Mouse (Mus musculus): Measurements from ENCODE around the gene Gipc1. TPM values are rescaled to one million over a fixed set of nuclear protein-coding genes. Genes with fewer than 3 reads are reported as not detected.

Gene Gipc1
- polyA plus RNA-seq, 1 experiment from 2014 or later: 133 TPM

DNA sequence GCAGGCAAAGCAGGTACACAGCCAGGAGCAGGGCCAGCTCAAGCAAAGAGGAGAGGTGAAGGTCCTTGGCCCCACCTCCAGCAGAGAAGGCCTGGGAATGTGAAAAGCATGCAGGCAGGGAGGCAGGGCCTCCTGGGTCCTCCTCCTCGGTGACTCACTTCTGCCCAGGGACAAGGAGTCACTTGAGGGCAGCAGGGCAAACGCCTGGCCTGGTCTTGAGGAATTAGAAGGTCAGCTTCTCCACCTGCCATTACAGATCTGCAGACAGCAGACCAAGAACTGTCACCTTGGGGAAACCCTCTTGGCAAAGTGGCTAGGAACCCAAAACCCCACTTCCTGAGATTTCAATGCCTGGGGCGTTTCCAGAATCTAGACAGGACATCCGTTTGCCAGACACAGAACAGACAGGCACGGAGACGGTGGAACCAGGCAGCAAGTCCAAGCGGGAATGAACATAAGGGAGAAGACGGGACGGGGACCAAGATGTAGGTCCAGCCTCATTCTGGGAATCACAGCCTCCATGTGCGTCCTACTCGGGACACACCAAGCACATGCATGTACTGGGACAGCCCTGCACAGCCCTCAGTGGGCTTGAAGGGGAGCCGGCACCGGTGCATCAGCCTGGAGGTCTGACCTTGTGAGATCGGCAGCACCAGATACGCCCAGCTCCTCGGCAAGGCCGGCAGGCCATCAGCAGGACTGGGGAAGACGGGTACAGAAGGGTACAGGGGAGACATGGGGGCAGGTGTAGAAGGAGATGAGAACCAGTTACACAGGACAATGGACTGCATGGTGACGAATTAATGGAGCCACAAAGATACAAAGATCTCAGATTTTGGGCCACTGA, 45.1 kb downstream of the Gipc1 start:
- in situ Hi-C loops (cut with MboI; ENCODE audit: low pct_unique_long_range_greater_than_20kb): no loop called here
- DNase-seq (ENCODE audit: low read depth, low spot score) (no peak), ATAC-seq (peak; percentile 49)
- H3K27me3 ChIP-seq: no peaks in the 10 kb centered on the region
- CTCF ChIA-PET: no interaction called here
- TF ChIP-seq CTCF (IDR thresholded peaks at IDR 0.05): no peak
- POLR2A ChIA-PET: interaction anchor here (1.8 to 2.6 kb wide), 2 partner anchors 17 to 24 kb away, joined by 5 to 12 read pairs; partner anchors contain the start of gene Ddx39

DNA sequence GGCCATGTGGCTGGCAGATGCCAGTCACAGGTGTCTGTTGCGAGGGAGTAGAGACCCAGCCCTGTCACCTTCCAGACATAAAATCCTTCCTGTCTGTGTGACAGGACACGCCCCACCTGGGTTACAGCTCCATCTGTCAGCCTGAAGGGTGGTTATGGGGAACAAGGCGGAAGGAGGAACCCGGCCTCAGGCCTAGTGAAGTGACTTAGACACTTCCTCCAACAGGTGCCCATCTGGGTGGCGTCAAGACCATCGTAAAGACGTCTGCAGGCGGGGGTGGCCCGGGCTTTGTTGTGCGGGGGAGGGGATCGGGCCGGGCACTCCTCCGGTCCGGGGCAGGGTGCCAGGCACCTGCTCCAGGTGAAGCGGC, 45.8 kb downstream of the Gipc1 start:
- ChIA-PET CTCF (no interaction called here), POLR2A (interaction anchor here (1.0 to 2.6 kb wide), 3 partner anchors 16 to 25 kb away, joined by 3 to 12 read pairs (median 5); partner anchors contain the start of gene Ddx39)
- H3K27me3 ChIP-seq: no peaks in the 10 kb centered on the region
- TF ChIP-seq CTCF (IDR thresholded peaks at IDR 0.05): no peak
- ATAC-seq (peak; percentile 14), DNase-seq (ENCODE audit: low read depth, low spot score) (no peak)
- in situ Hi-C loops (cut with MboI; ENCODE audit: low pct_unique_long_range_greater_than_20kb): no loop called here

DNA sequence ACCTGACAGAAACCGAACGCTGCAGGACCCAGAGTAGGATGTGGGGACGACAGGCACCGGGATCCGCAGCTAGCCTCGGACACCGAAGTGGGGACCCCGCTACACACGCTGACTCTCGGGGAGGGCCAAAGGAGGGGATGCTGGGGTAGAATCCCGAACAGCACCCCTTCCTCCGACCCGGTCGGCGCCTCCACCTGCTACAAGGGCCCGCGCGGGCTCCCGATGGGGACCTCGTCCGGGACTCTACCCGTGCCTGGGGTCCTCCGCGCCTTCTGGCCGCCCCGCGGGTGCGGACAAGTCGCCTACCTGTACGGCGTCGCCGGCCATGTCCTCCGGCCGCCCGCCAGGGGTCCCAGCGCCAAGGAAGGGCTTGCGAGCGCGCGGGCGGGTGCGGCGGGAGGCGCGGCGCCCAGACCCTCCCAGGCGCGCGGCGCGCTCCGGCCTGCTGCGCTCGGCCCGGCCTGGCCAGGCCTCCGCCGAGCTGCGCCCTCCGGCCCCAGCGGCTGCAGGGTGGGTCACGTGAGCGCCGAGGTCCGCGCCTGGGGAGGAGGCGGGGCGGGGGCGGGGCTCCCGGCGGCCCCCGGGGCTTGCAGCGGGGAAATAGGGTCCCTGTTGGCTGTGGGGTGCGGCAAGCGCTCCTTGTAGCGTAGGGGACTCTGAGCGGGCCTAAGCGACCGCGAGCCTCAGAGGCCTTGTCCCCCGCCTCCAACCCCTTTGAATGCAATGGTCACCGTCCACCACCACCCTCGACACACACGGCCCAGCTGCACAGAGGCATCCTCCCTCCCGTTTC, 46.4 kb downstream of the Gipc1 start, which contains the start of gene Pkn1:
TSS of gene Pkn1 (minus strand) at position 519 of the 793 bp plus-strand sequence.
- DNase-seq (ENCODE audit: low read depth, low spot score): no peak
- in situ Hi-C loops (cut with MboI; ENCODE audit: low pct_unique_long_range_greater_than_20kb): no loop called here

DNA sequence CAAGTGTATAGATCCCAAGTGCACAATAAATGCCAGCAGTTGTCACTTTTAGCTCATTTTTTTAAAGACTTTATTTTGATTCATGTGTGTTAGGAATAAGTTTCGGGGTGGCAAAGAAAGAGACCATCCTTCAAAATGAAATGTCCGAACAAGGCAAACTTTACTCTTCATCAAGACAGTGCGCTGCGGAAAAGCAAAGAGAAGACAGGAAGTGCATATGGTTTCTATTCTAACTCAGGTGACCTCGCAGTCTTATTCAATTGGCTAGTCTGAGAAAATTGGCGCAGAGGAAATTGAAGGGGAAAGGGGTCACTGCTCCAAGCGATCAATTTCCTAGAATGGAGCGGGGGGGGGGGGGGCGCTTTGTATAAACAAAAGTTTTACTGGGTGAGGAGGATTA, 47.1 kb downstream of the Gipc1 start:
- no peak for TF ChIP-seq CTCF (IDR thresholded peaks at IDR 0.05)
- DNase-seq (ENCODE audit: low read depth, low spot score) (no peak), ATAC-seq (no peak)
- ChIA-PET POLR2A (interaction anchor here (0.5 to 2.6 kb wide), 3 partner anchors 15 to 34 kb away, joined by 3 to 12 read pairs (median 3); partner anchors contain the start of gene Ddx39), CTCF (interaction anchor here (1.0 kb wide), 1 partner anchor 37 kb away, joined by 3 read pairs; no protein-coding TSS in a partner anchor)
- no peaks in the 10 kb centered on the region for H3K27me3 ChIP-seq
- in situ Hi-C loops (cut with MboI; ENCODE audit: low pct_unique_long_range_greater_than_20kb): no loop called here

More for the DNA sequence above, 46.4 kb downstream of the Gipc1 start, which contains the start of gene Pkn1:
- peak; percentile 82 for ATAC-seq
- ChIA-PET CTCF (interaction anchor here (1.0 kb wide), 1 partner anchor 36 kb away, joined by 3 read pairs; no protein-coding TSS in a partner anchor), POLR2A (interaction anchor here (0.5 to 2.6 kb wide), 4 partner anchors 15 to 33 kb away, joined by 3 to 12 read pairs (median 4); partner anchors contain the start of gene Ddx39)
- no peak for TF ChIP-seq CTCF (IDR thresholded peaks at IDR 0.05)
- no peaks in the 10 kb centered on the region for H3K27me3 ChIP-seq

DNA sequence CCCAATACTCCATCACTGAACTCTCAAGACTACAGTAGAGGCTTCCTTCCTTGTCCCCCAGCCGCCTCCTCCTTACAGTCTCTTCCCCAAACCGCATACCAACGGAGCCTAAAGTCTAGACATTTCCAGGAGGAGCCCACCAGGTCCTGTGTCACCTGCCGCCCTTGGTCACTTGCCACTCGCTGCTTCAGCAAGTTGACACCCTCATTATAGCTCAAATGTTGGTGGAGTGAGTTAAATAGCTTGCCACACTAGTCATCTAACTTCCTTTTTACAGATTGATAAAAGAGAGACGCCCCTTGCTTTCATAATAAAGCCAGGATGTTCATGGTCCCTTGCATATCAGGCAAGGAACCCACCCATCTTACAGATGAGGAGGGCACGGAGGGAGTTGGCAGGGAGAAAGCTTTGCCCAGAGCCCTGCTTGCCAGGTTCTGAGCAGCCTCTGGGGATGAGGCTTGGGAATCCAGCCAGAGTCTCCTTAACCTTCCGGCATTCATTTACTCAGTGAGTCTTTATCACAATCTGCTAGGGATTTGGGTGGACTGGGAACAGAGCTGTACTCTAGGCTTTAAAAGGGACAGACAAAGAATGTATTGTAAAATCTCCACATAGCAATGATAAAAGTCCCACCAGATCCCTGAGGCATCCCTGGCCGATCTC, 48.1 kb downstream of the Gipc1 start:
- ChIA-PET CTCF (interaction anchor here (1.8 kb wide), 1 partner anchor 14 kb away, joined by 4 read pairs; no protein-coding TSS in a partner anchor), POLR2A (no interaction called here)
- TF ChIP-seq CTCF (IDR thresholded peaks at IDR 0.05): no peak
- H3K27me3 ChIP-seq: no peaks in the 10 kb centered on the region
- in situ Hi-C loops (cut with MboI; ENCODE audit: low pct_unique_long_range_greater_than_20kb): no loop called here
- no peak for DNase-seq (ENCODE audit: low read depth, low spot score)
- ATAC-seq: no peak

DNA sequence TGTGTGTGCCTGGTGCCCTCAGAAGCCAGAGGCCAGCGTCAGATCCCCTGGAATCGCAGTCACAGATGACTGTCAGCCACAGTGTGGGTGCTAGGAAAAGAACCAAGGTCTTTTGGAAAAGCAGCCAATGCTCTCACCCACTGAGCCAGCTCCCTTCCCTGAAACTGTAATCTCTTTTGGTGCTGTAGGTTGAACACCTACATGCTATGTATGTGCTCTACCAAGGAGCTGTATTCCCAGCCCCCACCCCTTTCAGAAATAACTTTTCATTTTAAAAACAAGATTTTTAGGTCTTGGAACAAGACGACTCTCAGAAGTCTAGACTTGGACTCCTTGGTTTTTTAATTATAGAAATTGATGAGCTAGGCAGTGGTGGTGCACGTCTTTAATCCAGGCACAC, 50.9 kb downstream of the Gipc1 start:
- in situ Hi-C loops (cut with MboI; ENCODE audit: low pct_unique_long_range_greater_than_20kb): no loop called here
- ChIA-PET POLR2A (interaction anchor here (1.0 kb wide), 1 partner anchor 12 kb away, joined by 3 read pairs; the partner anchor contains the start of gene Ddx39), CTCF (interaction anchor here (1.8 kb wide), 1 partner anchor 11 kb away, joined by 7 read pairs; the partner anchor contains the start of gene Ddx39)
- H3K27me3 ChIP-seq: no peaks in the 10 kb centered on the region
- ATAC-seq: no peak
- DNase-seq (ENCODE audit: low read depth, low spot score): no peak
- no peak for TF ChIP-seq CTCF (IDR thresholded peaks at IDR 0.05)

DNA sequence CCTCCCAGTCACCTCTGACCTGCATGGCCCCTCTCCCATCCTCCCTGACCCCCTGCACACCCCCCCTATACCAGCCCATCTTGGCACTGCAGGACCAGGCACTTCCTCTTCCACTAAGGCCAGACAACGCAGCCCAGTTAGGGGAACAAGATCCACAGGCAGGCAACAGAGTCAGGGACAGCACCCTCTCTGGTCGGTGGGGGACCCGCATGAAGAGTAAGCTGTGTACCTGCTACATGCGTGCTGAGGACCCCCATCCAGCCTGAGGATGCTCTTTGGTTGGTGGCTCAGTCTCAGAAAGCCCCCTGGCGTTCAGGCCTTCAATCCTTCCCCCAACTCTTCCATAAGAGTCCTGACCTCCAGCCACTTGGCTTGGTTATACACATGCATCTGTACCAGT, 53.9 kb downstream of the Gipc1 start:
- no peaks in the 10 kb centered on the region for H3K27me3 ChIP-seq
- no peak for ATAC-seq
- no peak for TF ChIP-seq CTCF (IDR thresholded peaks at IDR 0.05)
- ChIA-PET CTCF (no interaction called here), POLR2A (no interaction called here)
- in situ Hi-C loops (cut with MboI; ENCODE audit: low pct_unique_long_range_greater_than_20kb): no loop called here
- DNase-seq (ENCODE audit: low read depth, low spot score): no peak

DNA sequence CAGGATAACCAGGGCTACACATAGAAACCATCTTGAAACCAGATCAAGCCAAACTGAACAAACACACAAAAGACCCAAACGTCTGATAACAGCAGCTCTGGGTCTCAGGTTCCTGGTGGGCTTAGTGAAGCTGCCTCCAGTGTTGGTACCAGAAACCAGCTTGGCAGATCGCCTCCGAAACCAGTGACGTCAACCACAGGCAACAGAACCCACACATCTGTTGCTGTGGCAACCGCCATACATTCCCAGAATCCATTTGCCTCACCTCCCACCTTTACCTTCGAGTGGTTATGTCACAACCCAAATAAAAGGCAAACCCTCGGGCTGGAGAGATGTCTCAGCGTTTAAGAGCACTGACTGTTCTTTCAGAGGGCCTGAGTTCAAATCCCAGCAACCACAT, 55.1 kb downstream of the Gipc1 start:
- no peaks in the 10 kb centered on the region for H3K27me3 ChIP-seq
- ChIA-PET POLR2A (no interaction called here), CTCF (no interaction called here)
- no peak for TF ChIP-seq CTCF (IDR thresholded peaks at IDR 0.05)
- no peak for ATAC-seq
- in situ Hi-C loops (cut with MboI; ENCODE audit: low pct_unique_long_range_greater_than_20kb): no loop called here
- no peak for DNase-seq (ENCODE audit: low read depth, low spot score)

Other genes starting within 250 kb of the Gipc1 start
- 95.5 TPM for gene Scoc, start 194.3 kb upstream of the Gipc1 start, polyA plus RNA-seq (2021)
- 0.04 TPM for gene Olfr370, start 116.9 kb upstream of the Gipc1 start, polyA plus RNA-seq (2021)
- 247 TPM for gene Ndufb7, start 86.0 kb upstream of the Gipc1 start, polyA plus RNA-seq (2021)
- 275 TPM for gene Tecr, start 44.7 kb upstream of the Gipc1 start, polyA plus RNA-seq (2021)
- 39.9 TPM for gene Dnajb1, start 44.5 kb upstream of the Gipc1 start, polyA plus RNA-seq (2021)
- gene Ptger1, start 14.0 kb downstream of the Gipc1 start, polyA plus RNA-seq (2021): 3.1 TPM
- 68.6 TPM for gene Pkn1, start 46.5 kb downstream of the Gipc1 start, polyA plus RNA-seq (2021)
- 70.9 TPM for gene Ddx39, start 62.5 kb downstream of the Gipc1 start, polyA plus RNA-seq (2021)
- 77.0 TPM for gene Adgre5, start 88.6 kb downstream of the Gipc1 start, polyA plus RNA-seq (2021)
- 51.2 TPM for gene Adgrl1, start 247.4 kb downstream of the Gipc1 start, polyA plus RNA-seq (2021)

Measured in Patski (cell line).